Mouse (Mus musculus) kidney, embryonic 14.5 days (tissue): ENCODE results near the gene Galnt9. TPM values are rescaled to one million over a fixed set of nuclear protein-coding genes. Genes with fewer than 3 reads are reported as not detected.

Experiments used
- ATAC-seq: fragments of 200-750 bp; cut with Nextera tagmentation; 2 replicates; pipeline ENCODE4 v1.8.0; 2017; ENCODE audit warnings: moderate number of reproducible peaks, mild to moderate bottlenecking, moderate TSS enrichment, moderate library complexity; ENCODE audit not compliant: low FRiP score, low TSS enrichment
- H3K27ac ChIP-seq: fragments of 300-500 bp; sonication (generic); 2 replicates; pipeline ENCODE4 v1.5.1; 2014; ENCODE audit warnings: low read depth, mild to moderate bottlenecking, low read length, moderate library complexity, mixed read lengths
- H3K27me3 ChIP-seq: fragments of 300-500 bp; sonication (generic); 2 replicates; pipeline ENCODE4 v1.6.1; 2014; ENCODE audit warnings: mild to moderate bottlenecking, low read length; ENCODE audit not compliant: control insufficient read depth, insufficient read depth
- H3K36me3 ChIP-seq: fragments of 300-500 bp; sonication (generic); 2 replicates; pipeline ENCODE4 v1.6.1; 2014; ENCODE audit warnings: low read length, mixed read lengths; ENCODE audit not compliant: control insufficient read depth, insufficient read depth
- H3K4me1 ChIP-seq: fragments of 300-500 bp; sonication (generic); 2 replicates; pipeline ENCODE4 v1.6.1; 2014; ENCODE audit warnings: low read length, mixed read lengths; ENCODE audit not compliant: control insufficient read depth, insufficient read depth
- H3K4me2 ChIP-seq: fragments of 300-500 bp; sonication (generic); replicated peaks from 2 replicates; pipeline ENCODE4 v1.6.1; 2014; ENCODE audit warnings: low read depth, mild to moderate bottlenecking, low read length
- H3K4me3 ChIP-seq: fragments of 300-500 bp; sonication (generic); 2 replicates; pipeline ENCODE4 v1.5.1; 2014; ENCODE audit warnings: mild to moderate bottlenecking, low read length
- H3K9ac ChIP-seq: fragments of 300-500 bp; sonication (generic); 2 replicates; pipeline ENCODE4 v1.6.1; 2014; ENCODE audit warnings: low read depth, mild to moderate bottlenecking, low read length, moderate library complexity
- H3K9me3 ChIP-seq: fragments of 300-500 bp; sonication (generic); 2 replicates; pipeline ENCODE4 v1.6.1; 2016; ENCODE audit warnings: low read length; ENCODE audit not compliant: control insufficient read depth
- WGBS: fragments of 180-500 bp; shearing (Covaris S2); extraction: QIAGEN DNeasy Blood & Tissue Kit; methylation state at CpG from one replicate; pipeline ENCODE4 v1.1.7; 2014; 5-methylcytosine and 5-hydroxymethylcytosine counted together
- polyA plus RNA-seq: library from polyadenylated mRNA; unstranded; fragments of >200 nt; fragmentation: Nextera tagmentation; extraction: Ambion mirVana; gene quantifications from 2 replicates; pipeline ENCODE4 v1.2.1, GENCODE M21; 2014

Gene Galnt9
- polyA plus RNA-seq, 1 experiment from 2014 or later = not detected

DNA sequence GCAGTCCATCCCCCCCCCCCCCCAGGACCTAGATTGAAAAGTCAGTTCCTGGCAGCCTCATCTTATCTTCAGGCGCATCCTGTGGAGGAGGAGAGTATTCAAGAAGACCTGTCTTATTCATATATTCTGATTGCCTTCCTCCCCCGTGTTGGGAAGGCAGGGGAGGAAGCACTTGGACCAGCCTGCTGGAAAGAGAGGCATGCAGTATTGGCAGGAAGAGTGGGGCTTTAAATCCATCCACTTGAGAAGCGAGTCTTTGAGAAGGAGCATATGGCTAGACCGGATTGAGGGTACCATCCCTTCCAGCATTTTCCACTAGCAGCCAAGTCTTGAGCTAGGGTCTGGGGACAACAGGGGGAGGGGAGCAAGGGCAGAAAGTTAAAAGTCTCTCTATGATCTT, 20.9 kb upstream of the Galnt9 start:
- H3K36me3 ChIP-seq = no peaks in the 10 kb centered on the region

DNA sequence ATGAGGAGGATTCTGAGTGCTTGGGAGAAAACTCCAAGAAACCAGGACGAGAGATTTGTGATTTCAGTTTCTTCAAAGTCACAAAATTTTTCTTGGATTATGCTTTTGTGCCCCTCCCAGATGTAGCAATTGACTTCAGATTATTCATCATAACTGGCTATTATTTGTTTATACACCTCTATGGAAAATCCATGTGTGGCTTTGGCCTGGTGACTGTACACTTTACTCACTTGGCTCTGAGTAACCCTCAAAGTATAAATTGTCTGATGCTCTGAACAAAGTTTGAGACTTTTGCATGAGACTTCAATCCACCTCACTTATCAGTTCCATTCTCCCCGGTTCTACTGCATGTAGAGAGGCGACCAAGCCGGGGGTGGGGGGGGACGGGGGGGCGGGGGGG, 18.5 kb upstream of the Galnt9 start:
- Histone ChIP-seq H3K36me3 (no peaks in the 10 kb centered on the region), H3K4me3 (no peak overlapping the region), H3K27me3 (no peaks in the 10 kb centered on the region), H3K4me2 (no peak overlapping the region), H3K9ac (no peak overlapping the region), H3K4me1 (no peaks in the 10 kb centered on the region), H3K9me3 (no peaks in the 10 kb centered on the region), H3K27ac (no peak overlapping the region)
- no peak for ATAC-seq
- WGBS = 74% methylated on average over 6 of the region's 6 CpGs

More for the DNA sequence above, 20.9 kb upstream of the Galnt9 start:
- no peaks in the 10 kb centered on the region for H3K4me1 ChIP-seq
- no peak overlapping the region for H3K4me3 ChIP-seq
- 48% methylated on average over 4 of the region's 4 CpGs for WGBS
- H3K4me2 ChIP-seq = no peak overlapping the region
- no peak for ATAC-seq
- no peaks in the 10 kb centered on the region for H3K9me3 ChIP-seq
- no peak overlapping the region for H3K27ac ChIP-seq
- H3K27me3 ChIP-seq = no peaks in the 10 kb centered on the region
- no peak overlapping the region for H3K9ac ChIP-seq

- H3K4me3 ChIP-seq = no peak overlapping the region
- ATAC-seq = no peak
- H3K36me3 ChIP-seq = no peaks in the 10 kb centered on the region
- no peaks in the 10 kb centered on the region for H3K9me3 ChIP-seq
- no peak overlapping the region for H3K9ac ChIP-seq
- WGBS = 87% methylated on average over 4 of the region's 4 CpGs
- no peaks in the 10 kb centered on the region for H3K4me1 ChIP-seq
- no peak overlapping the region for H3K27ac ChIP-seq
- H3K4me2 ChIP-seq = no peak overlapping the region
- no peaks in the 10 kb centered on the region for H3K27me3 ChIP-seq
Measured at GRCm38 (mm10) chr5:110526556-110526955, 17.6 kb upstream of the Galnt9 start.

DNA sequence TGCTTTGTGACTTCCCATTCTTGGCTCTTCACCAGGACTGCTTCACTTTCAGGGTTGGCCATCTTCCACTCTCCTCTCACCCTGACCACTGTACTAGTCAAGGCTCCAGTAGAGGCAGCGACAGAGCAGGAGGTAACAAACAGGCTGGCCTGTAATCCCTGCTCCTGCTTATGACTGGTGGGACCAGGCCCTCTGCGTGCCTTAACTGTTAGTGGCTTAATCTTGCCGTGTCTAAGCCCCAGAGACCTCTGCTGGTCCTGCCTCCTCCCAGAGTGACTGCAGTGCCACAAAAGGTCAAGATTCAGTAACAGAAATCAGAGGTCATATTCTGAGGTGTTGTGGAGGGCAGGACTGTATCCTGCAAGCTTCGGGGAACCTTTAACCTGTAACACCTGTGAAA, 13.1 kb upstream of the Galnt9 start:
- H3K4me1 ChIP-seq = no peaks in the 10 kb centered on the region
- no peaks in the 10 kb centered on the region for H3K36me3 ChIP-seq
- no peak overlapping the region for H3K27ac ChIP-seq
- peaks cover 2% of the 10 kb centered on the region; the same call in 1 of the 2 replicates for H3K9me3 ChIP-seq
- H3K9ac ChIP-seq = no peak overlapping the region
- no peak overlapping the region for H3K4me3 ChIP-seq
- no peaks in the 10 kb centered on the region for H3K27me3 ChIP-seq
- H3K4me2 ChIP-seq = no peak overlapping the region
- ATAC-seq = no peak
- WGBS = 76% methylated on average over 4 of the region's 4 CpGs

GRCm38 (mm10) chr5:110534402-110534801, 9.8 kb upstream of the Galnt9 start:
- Histone ChIP-seq H3K4me3 (no peak overlapping the region), H3K27me3 (no peaks in the 10 kb centered on the region), H3K4me1 (no peaks in the 10 kb centered on the region), H3K36me3 (no peaks in the 10 kb centered on the region), H3K27ac (no peak overlapping the region), H3K9ac (no peak overlapping the region), H3K9me3 (peaks cover 2% of the 10 kb centered on the region; the same call in 1 of the 2 replicates), H3K4me2 (no peak overlapping the region)
- 81% methylated on average over 1 of the region's 1 CpGs for WGBS
- no peak for ATAC-seq

DNA sequence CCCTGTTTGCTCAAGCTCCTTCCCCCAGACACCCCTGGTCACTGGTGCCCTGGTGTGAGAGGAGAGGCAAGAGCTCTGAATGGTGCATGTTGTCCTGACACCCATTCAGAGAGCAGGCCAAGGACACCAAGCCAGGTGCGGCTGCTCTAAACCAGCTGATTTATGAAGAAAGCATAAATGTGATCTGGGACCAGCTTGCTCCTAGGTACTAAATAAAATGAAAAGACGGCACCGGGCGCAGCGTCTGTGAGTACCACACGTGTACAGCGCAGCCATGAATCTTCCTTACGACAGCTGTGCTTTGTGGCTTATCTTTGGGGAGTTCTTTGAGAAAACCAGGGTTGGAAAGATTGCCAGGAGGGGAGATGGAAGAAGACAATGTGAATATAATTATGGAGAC, 8.2 kb upstream of the Galnt9 start:
- WGBS = 75% methylated on average over 8 of the region's 8 CpGs
- H3K9me3 ChIP-seq = peaks cover 2% of the 10 kb centered on the region; the same call in 1 of the 2 replicates

GRCm38 (mm10) chr5:110540947-110541346, 3.2 kb upstream of the Galnt9 start:
- WGBS = 62% methylated on average over 2 of the region's 2 CpGs
- H3K27ac ChIP-seq = no peak overlapping the region
- H3K9me3 ChIP-seq = no peaks in the 10 kb centered on the region
- H3K4me3 ChIP-seq = no peak overlapping the region
- H3K27me3 ChIP-seq = peaks cover 32% of the 10 kb centered on the region
- ATAC-seq = no peak
- no peak overlapping the region for H3K4me2 ChIP-seq
- no peak overlapping the region for H3K9ac ChIP-seq
- H3K4me1 ChIP-seq = no peaks in the 10 kb centered on the region
- H3K36me3 ChIP-seq = no peaks in the 10 kb centered on the region

More for the DNA sequence above, 8.2 kb upstream of the Galnt9 start:
- no peak overlapping the region for H3K9ac ChIP-seq
- no peak overlapping the region for H3K4me2 ChIP-seq
- no peaks in the 10 kb centered on the region for H3K36me3 ChIP-seq
- no peak overlapping the region for H3K27ac ChIP-seq
- no peaks in the 10 kb centered on the region for H3K27me3 ChIP-seq
- no peak overlapping the region for H3K4me3 ChIP-seq
- no peak for ATAC-seq
- no peaks in the 10 kb centered on the region for H3K4me1 ChIP-seq

GRCm38 (mm10) chr5:110541456-110541855, 2.7 kb upstream of the Galnt9 start:
- Histone ChIP-seq H3K4me1 (no peaks in the 10 kb centered on the region), H3K9ac (no peak overlapping the region), H3K27ac (no peak overlapping the region), H3K4me3 (no peak overlapping the region), H3K4me2 (no peak overlapping the region), H3K36me3 (no peaks in the 10 kb centered on the region), H3K27me3 (peaks cover 32% of the 10 kb centered on the region), H3K9me3 (no peaks in the 10 kb centered on the region)
- no peak for ATAC-seq
- WGBS = 76% methylated on average over 6 of the region's 6 CpGs

DNA sequence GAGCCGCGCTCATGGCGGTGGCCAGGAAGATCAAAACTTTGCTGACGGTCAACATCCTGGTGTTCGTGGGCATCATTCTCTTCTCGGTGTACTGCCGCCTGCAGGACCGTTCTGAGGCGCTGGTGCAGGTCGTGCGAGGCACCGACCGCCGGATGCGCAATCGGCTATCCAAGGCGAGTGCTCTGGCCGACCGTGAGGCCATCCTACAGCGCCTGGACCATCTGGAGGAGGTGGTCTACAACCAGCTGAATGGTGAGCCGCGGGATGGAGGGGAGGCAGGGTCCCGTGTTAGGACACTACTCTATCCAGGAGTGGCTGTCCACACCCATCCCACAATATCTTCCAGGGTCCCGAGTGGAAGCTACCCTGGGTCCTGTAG, 525 bp downstream of the Galnt9 start:
- H3K27ac ChIP-seq = no peak overlapping the region
- whole genome bisulfite sequencing = 3% methylated on average over 20 of the region's 24 CpGs
- ATAC-seq = peak; percentile 28; the same call in 1 of the 2 replicates
- peaks cover 37% of the 10 kb centered on the region for H3K27me3 ChIP-seq
- peak overlapping the region; percentile 69 for H3K4me2 ChIP-seq
- no peaks in the 10 kb centered on the region for H3K9me3 ChIP-seq
- H3K9ac ChIP-seq = no peak overlapping the region
- H3K4me3 ChIP-seq = no peak overlapping the region; the same call in 1 of the 2 replicates
- no peaks in the 10 kb centered on the region for H3K4me1 ChIP-seq
- no peaks in the 10 kb centered on the region for H3K36me3 ChIP-seq
